Mouse (Mus musculus) layer of hippocampus, adult 6 months (tissue): ENCODE measurements around the gene Olfr55. TPM values are rescaled to one million over a fixed set of nuclear protein-coding genes. Genes with fewer than 3 reads are reported as not detected.

Source experiments
- long read RNA-seq, 2 experiments: library from polyadenylated mRNA; unstranded; transcript quantifications; one replicate each; pipeline ENCODE4 v2.0.0; 2019 to 2020
- polyA plus RNA-seq: library from polyadenylated mRNA; unstranded; fragments of <200 nt; fragmentation: Nextera tagmentation; gene quantifications from 2 replicates; pipeline ENCODE4 v1.2.3, GENCODE M21; 2021

Olfr55 gene
- not detected in 2 replicates for polyA plus RNA-seq
- long read RNA-seq, experiment 1, result 0 reads
- long read RNA-seq, experiment 2, result 0 reads

DNA sequence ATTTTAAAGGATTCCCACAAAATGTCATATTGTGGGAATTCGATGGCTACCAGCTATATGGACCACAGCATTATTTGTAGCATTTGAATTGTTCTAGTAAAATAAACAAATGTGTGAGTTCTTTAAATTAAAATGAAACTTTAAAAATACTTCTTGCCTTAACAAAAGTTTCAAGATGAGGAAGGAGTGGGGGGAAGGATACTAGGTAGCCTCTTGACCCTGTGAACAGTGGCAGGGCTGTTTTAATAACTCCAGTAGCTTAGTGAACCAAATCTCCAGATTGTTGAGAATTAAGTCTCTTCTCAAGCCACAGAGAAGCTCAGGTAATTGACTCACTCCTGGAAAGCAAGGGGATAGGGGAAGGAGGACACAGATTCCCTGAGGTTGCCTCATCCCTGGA, at the start of gene Olfr55:
Gene Olfr55 (plus strand): TSS at position 301 of the 400 bp plus-strand sequence.

GRCm38 (mm10) chr17:33139261-33139820, 28.9 kb upstream of the Olfr55 start, which contains the start of gene Morc2b:
Gene Morc2b (minus strand): TSS chr17:33139683.

GRCm38 (mm10) chr17:33191002-33191401, 22.8 kb downstream of the Olfr55 start, which contains the start of gene Olfr239:
Gene Olfr239 (plus strand): TSS chr17:33191302.

DNA sequence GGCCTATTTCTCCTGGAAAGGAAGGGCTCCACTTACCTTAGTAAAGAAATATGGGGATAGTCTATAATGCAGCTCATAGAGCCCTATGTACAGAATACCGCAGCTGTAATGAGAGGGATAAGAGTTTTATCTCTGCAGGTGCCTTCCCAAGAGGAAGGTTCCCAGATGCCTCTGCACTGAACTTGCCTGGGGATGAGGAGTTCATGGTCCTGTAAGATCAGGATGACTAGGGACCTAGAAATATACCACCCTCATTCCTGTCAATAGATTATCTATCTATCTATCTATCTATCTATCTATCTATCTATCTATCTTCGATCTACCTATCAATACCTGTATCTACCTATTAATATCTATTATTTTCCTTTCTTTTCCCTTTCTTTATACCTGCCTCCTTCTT, 53.3 kb downstream of the Olfr55 start, which contains the start of gene Olfr1564:
Gene Olfr1564 (minus strand): TSS at position 101 of the 400 bp plus-strand sequence.

Other genes with a start within 250 kb of the Olfr55 start
- 8.4 and 9.0 TPM in 2 replicates for gene Cyp4f13, start 221.0 kb upstream of the Olfr55 start, polyA plus RNA-seq
- 4.0 and 4.2 TPM in 2 replicates for gene Zfp472, start 202.6 kb upstream of the Olfr55 start, polyA plus RNA-seq
- 9.7 and 10.0 TPM in 2 replicates for gene Zfp952, start 175.3 kb upstream of the Olfr55 start, polyA plus RNA-seq
- gene Zfp763, start 135.0 kb upstream of the Olfr55 start, polyA plus RNA-seq, result 9.0 and 10.2 TPM in 2 replicates
- not detected in 2 replicates for gene 4921501E09Rik, start 100.4 kb upstream of the Olfr55 start, polyA plus RNA-seq
- 9.9 TPM in 2 replicates for gene Zfp563, start 79.1 kb upstream of the Olfr55 start, polyA plus RNA-seq
- 0.84 and 0.85 TPM in 2 replicates for gene Morc2b, start 28.8 kb upstream of the Olfr55 start, polyA plus RNA-seq
- gene Olfr239, start 22.9 kb downstream of the Olfr55 start, polyA plus RNA-seq, result not detected in 2 replicates
- gene Olfr1564, start 53.2 kb downstream of the Olfr55 start, polyA plus RNA-seq, result not detected in 2 replicates
- gene Zfp955a, start 86.7 kb downstream of the Olfr55 start, polyA plus RNA-seq, result 4.3 and 4.9 TPM in 2 replicates
- 0.01 TPM in 1 of 2 replicates, not detected in the other for gene Olfr63, start 96.2 kb downstream of the Olfr55 start, polyA plus RNA-seq
- gene Zfp955b, start 121.1 kb downstream of the Olfr55 start, polyA plus RNA-seq, result 9.6 and 12.1 TPM in 2 replicates
- gene Zfp81, start 190.4 kb downstream of the Olfr55 start, polyA plus RNA-seq, result 5.0 and 5.7 TPM in 2 replicates
- 5.3 and 5.4 TPM in 2 replicates for gene Zfp101, start 226.2 kb downstream of the Olfr55 start, polyA plus RNA-seq